Comparison of ENCODE assay signal across 19 mouse cellular contexts in genomic region chr5:33901278-33901677, GRCm38 (mm10). TPM values are rescaled to one million over a fixed set of nuclear protein-coding genes. Genes with fewer than 3 reads are reported as not detected.
A peak's percentile ranks its signal among the peaks of the same experiment; 100 is the strongest.
DNase-seq lines count a peak whose midpoint lies in the region; ATAC-seq lines count a peak whose summit lies in the region.
"Had no signal": no experiment of that assay in that cellular context is flagged by ENCODE, and none has a peak within 500 bp of the region (broad histone marks: within the 10 kb centered on the region; RNA-seq: fewer than 3 reads in every experiment).

No protein-coding gene starts in this region.

- peak; percentile 53 for DNase-seq in midbrain, embryonic 11.5 days (ENCODE audit: low spot score, missing footprints)
- DNase-seq in midbrain, embryonic 10.5 days (ENCODE audit: low spot score): no peak
- DNase-seq: adrenal gland, adult 2 months; adrenal gland, postnatal 10 days; adrenal gland, postnatal 25 days; cerebellum, adult 11 months; cerebellum, adult 18-20 months; cerebellum, adult 8-10 months; cerebellum, adult 9-11 months; cerebellum, postnatal 14 days; cerebellum, postnatal 36 days; embryo, embryonic 11 days had no signal

- H3K4me3 ChIP-seq in forebrain, embryonic 12.5 days (replicated peaks): no peak overlapping the region
- no peak overlapping the region for H3K4me3 ChIP-seq in forebrain, embryonic 16.5 days (replicated peaks; ENCODE audit: low read length)
- no peak overlapping the region for H3K4me3 ChIP-seq in midbrain, embryonic 11.5 days (ENCODE audit: low read depth, low read length)
- H3K4me3 ChIP-seq in midbrain, embryonic 10.5 days: no peak overlapping the region
- H3K4me3 ChIP-seq: embryonic facial prominence, embryonic 13.5 days; embryonic facial prominence, embryonic 15.5 days; erythroblast, embryonic 14.5 days; forebrain, embryonic 10.5 days; forebrain, embryonic 15.5 days had no signal

- no peaks in the 10 kb centered on the region for H3K27me3 ChIP-seq in forebrain, embryonic 12.5 days
- no peaks in the 10 kb centered on the region for H3K27me3 ChIP-seq in forebrain, embryonic 16.5 days (replicated peaks; ENCODE audit: control insufficient read depth, insufficient read depth, low read length)
- no peaks in the 10 kb centered on the region for H3K27me3 ChIP-seq in midbrain, embryonic 11.5 days (ENCODE audit: control insufficient read depth, insufficient read depth, low read length)
- no peaks in the 10 kb centered on the region for H3K27me3 ChIP-seq in midbrain, embryonic 10.5 days (ENCODE audit: low read depth, poor library complexity, severe bottlenecking)
- H3K27me3 ChIP-seq: embryonic facial prominence, embryonic 13.5 days; embryonic facial prominence, embryonic 15.5 days; forebrain, embryonic 15.5 days had no signal

- H3K9me3 ChIP-seq in forebrain, embryonic 12.5 days: no peaks in the 10 kb centered on the region
- no peaks in the 10 kb centered on the region for H3K9me3 ChIP-seq in forebrain, embryonic 16.5 days (ENCODE audit: control insufficient read depth, low read length)
- no peaks in the 10 kb centered on the region for H3K9me3 ChIP-seq in midbrain, embryonic 11.5 days (ENCODE audit: control insufficient read depth, low read length)
- H3K9me3 ChIP-seq in midbrain, embryonic 10.5 days (replicated peaks): no peaks in the 10 kb centered on the region
- H3K9me3 ChIP-seq: embryonic facial prominence, embryonic 13.5 days; embryonic facial prominence, embryonic 15.5 days; forebrain, embryonic 10.5 days; forebrain, embryonic 15.5 days had no signal

- H3K36me3 ChIP-seq in forebrain, embryonic 12.5 days (replicated peaks): peaks cover 66% of the 10 kb centered on the region
- peaks cover 42% of the 10 kb centered on the region for H3K36me3 ChIP-seq in forebrain, embryonic 16.5 days (ENCODE audit: control insufficient read depth, insufficient read depth)
- H3K36me3 ChIP-seq in midbrain, embryonic 11.5 days (ENCODE audit: control insufficient read depth, insufficient read depth, low read length): peaks cover 34% of the 10 kb centered on the region
- H3K36me3 ChIP-seq in midbrain, embryonic 10.5 days: peaks cover 75% of the 10 kb centered on the region

- no peak overlapping the region for H3K9ac ChIP-seq in forebrain, embryonic 12.5 days
- H3K9ac ChIP-seq in forebrain, embryonic 16.5 days (replicated peaks; ENCODE audit: low read depth, low read length): no peak overlapping the region
- H3K9ac ChIP-seq in midbrain, embryonic 11.5 days (ENCODE audit: low read length): no peak overlapping the region
- H3K9ac ChIP-seq: embryonic facial prominence, embryonic 13.5 days; embryonic facial prominence, embryonic 15.5 days; forebrain, embryonic 15.5 days had no signal

- no peaks in the 10 kb centered on the region for H3K4me1 ChIP-seq in forebrain, embryonic 12.5 days
- no peaks in the 10 kb centered on the region for H3K4me1 ChIP-seq in forebrain, embryonic 16.5 days (replicated peaks; ENCODE audit: control insufficient read depth, insufficient read depth, low read length)
- H3K4me1 ChIP-seq in midbrain, embryonic 11.5 days (ENCODE audit: control insufficient read depth, insufficient read depth, low read length): no peaks in the 10 kb centered on the region
- no peaks in the 10 kb centered on the region for H3K4me1 ChIP-seq in midbrain, embryonic 10.5 days
- H3K4me1 ChIP-seq: embryonic facial prominence, embryonic 13.5 days; embryonic facial prominence, embryonic 15.5 days; forebrain, embryonic 10.5 days; forebrain, embryonic 15.5 days had no signal

- H3K4me2 ChIP-seq in forebrain, embryonic 12.5 days: no peak overlapping the region
- H3K4me2 ChIP-seq in forebrain, embryonic 16.5 days (ENCODE audit: low read length): no peak overlapping the region
- no peak overlapping the region for H3K4me2 ChIP-seq in midbrain, embryonic 11.5 days
- H3K4me2 ChIP-seq: embryonic facial prominence, embryonic 13.5 days; embryonic facial prominence, embryonic 15.5 days; forebrain, embryonic 15.5 days had no signal

- WGBS in forebrain, embryonic 12.5 days: 87% methylated on average over 3 of the region's 3 CpGs
- WGBS in forebrain, embryonic 16.5 days: 89% methylated on average over 3 of the region's 3 CpGs
- 87% methylated on average over 3 of the region's 3 CpGs for WGBS in midbrain, embryonic 11.5 days
- WGBS in midbrain, embryonic 10.5 days: 95% methylated on average over 3 of the region's 3 CpGs

- H3K27ac ChIP-seq in forebrain, embryonic 12.5 days: peak overlapping the region; percentile 0; the same call in 1 of the 2 replicates
- no peak overlapping the region for H3K27ac ChIP-seq in forebrain, embryonic 16.5 days (ENCODE audit: low read length)
- H3K27ac ChIP-seq in midbrain, embryonic 11.5 days (ENCODE audit: low read depth, low read length): no peak overlapping the region
- H3K27ac ChIP-seq in midbrain, embryonic 10.5 days (replicated peaks): no peak overlapping the region
- H3K27ac ChIP-seq: embryonic facial prominence, embryonic 13.5 days; embryonic facial prominence, embryonic 15.5 days; forebrain, embryonic 10.5 days; forebrain, embryonic 15.5 days had no signal

- no peak for ATAC-seq in forebrain, embryonic 12.5 days (ENCODE audit: low FRiP score)
- ATAC-seq in forebrain, embryonic 16.5 days: no peak
- no peak for ATAC-seq in midbrain, embryonic 11.5 days (ENCODE audit: low FRiP score)
- ATAC-seq: forebrain, embryonic 15.5 days had no signal

RNA-seq across cellular contexts. Expression of gene Nelfa, which starts 34.9 kb away (rescaled TPM):
- 63.7 and 73.8 TPM in 2 replicates for polyA plus RNA-seq in forebrain, embryonic 12.5 days (2016; fragmentation: Nextera tagmentation; extraction: Ambion mirVana)
- 45.3 and 47.5 TPM in 2 replicates for polyA plus RNA-seq in forebrain, embryonic 16.5 days (2015; fragmentation: Nextera tagmentation; extraction: Ambion mirVana)
- 57.3 and 63.9 TPM in 2 replicates for polyA plus RNA-seq in midbrain, embryonic 11.5 days (2014; fragmentation: Nextera tagmentation; extraction: Ambion mirVana)
- polyA plus RNA-seq in midbrain, embryonic 10.5 days (2016; fragmentation: Nextera tagmentation; extraction: Ambion mirVana): 85.4 and 88.1 TPM in 2 replicates
